Mouse (Mus musculus): ENCODE results near the gene Scamp1. TPM values are rescaled to one million over a fixed set of nuclear protein-coding genes. Genes with fewer than 3 reads are reported as not detected.

The Scamp1 gene
- total RNA-seq, 1 experiment: 15.5 TPM

- Histone ChIP-seq H3K9me3 (ENCODE audit: control insufficient read depth, insufficient read depth, low read depth, low read length) (no peaks in the 10 kb centered on the region), H3K36me3 (ENCODE audit: control insufficient read depth, insufficient read depth, low read length, poor library complexity, severe bottlenecking) (no peaks in the 10 kb centered on the region), H3K9ac (ENCODE audit: insufficient read depth, low read depth, low read length, poor library complexity, severe bottlenecking) (no peak overlapping the region), H3K27ac (ENCODE audit: insufficient read depth, low read depth, low read length, poor library complexity, severe bottlenecking) (no peak overlapping the region), H3K4me3 (ENCODE audit: insufficient read depth in 1 of 2, low read depth in 1 of 2, low read length in 2 of 2, poor library complexity in 1 of 2, severe bottlenecking in 1 of 2) (no peak overlapping the region), H3K4me1 (ENCODE audit: control insufficient read depth in 2 of 2, insufficient read depth in 2 of 2, low read length in 2 of 2, poor library complexity in 1 of 2) (no peaks in the 10 kb centered on the region)
- TF ChIP-seq ZC3H11A (IDR thresholded peaks at IDR 0.05; ENCODE audit: borderline replicate concordance, low read depth, low read length) (no peak), CHD2 (IDR thresholded peaks at IDR 0.05; ENCODE audit: low read depth, low read length) (no peak), HCFC1 (IDR thresholded peaks at IDR 0.05; ENCODE audit: borderline replicate concordance, insufficient read depth, low read length) (no peak), ZNF384 (IDR thresholded peaks at IDR 0.05; ENCODE audit: low read depth, low read length) (no peak), MAFK (IDR thresholded peaks at IDR 0.05; ENCODE audit: insufficient read depth, low read depth, low read length) (no peak)
- no peak for DNase-seq (ENCODE audit: low read depth, low spot score)
- in situ Hi-C loops (cut with MboI; ENCODE audit: low sequenced_read_pairs in 2 of 2, unreplicated experiment in 2 of 2): no loop called here
Measured at GRCm38 (mm10) chr13:94300946-94301538, 15.4 kb upstream of the Scamp1 start.

GRCm38 (mm10) chr13:94300232-94300631, 14.6 kb upstream of the Scamp1 start:
- DNase-seq (ENCODE audit: low read depth, low spot score): no peak
- Histone ChIP-seq H3K9me3 (ENCODE audit: control insufficient read depth, insufficient read depth, low read depth, low read length) (no peaks in the 10 kb centered on the region), H3K27ac (ENCODE audit: insufficient read depth, low read depth, low read length, poor library complexity, severe bottlenecking) (no peak overlapping the region), H3K4me3 (ENCODE audit: insufficient read depth in 1 of 2, low read depth in 1 of 2, low read length in 2 of 2, poor library complexity in 1 of 2, severe bottlenecking in 1 of 2) (no peak overlapping the region), H3K9ac (ENCODE audit: insufficient read depth, low read depth, low read length, poor library complexity, severe bottlenecking) (no peak overlapping the region), H3K36me3 (ENCODE audit: control insufficient read depth, insufficient read depth, low read length, poor library complexity, severe bottlenecking) (no peaks in the 10 kb centered on the region), H3K4me1 (ENCODE audit: control insufficient read depth in 2 of 2, insufficient read depth in 2 of 2, low read length in 2 of 2, poor library complexity in 1 of 2) (no peaks in the 10 kb centered on the region)
- in situ Hi-C loops (cut with MboI; ENCODE audit: low sequenced_read_pairs in 2 of 2, unreplicated experiment in 2 of 2): no loop called here
- TF ChIP-seq ZNF384 (IDR thresholded peaks at IDR 0.05; ENCODE audit: low read depth, low read length): no peak
- no peak for TF ChIP-seq ZC3H11A (IDR thresholded peaks at IDR 0.05; ENCODE audit: borderline replicate concordance, low read depth, low read length)
- no peak for TF ChIP-seq CHD2 (IDR thresholded peaks at IDR 0.05; ENCODE audit: low read depth, low read length)
- TF ChIP-seq HCFC1 (IDR thresholded peaks at IDR 0.05; ENCODE audit: borderline replicate concordance, insufficient read depth, low read length): no peak
- no peak for TF ChIP-seq MAFK (IDR thresholded peaks at IDR 0.05; ENCODE audit: insufficient read depth, low read depth, low read length)

GRCm38 (mm10) chr13:94298401-94298800, 12.7 kb upstream of the Scamp1 start:
- DNase-seq (ENCODE audit: low read depth, low spot score): no peak
- Histone ChIP-seq H3K9ac (ENCODE audit: insufficient read depth, low read depth, low read length, poor library complexity, severe bottlenecking) (no peak overlapping the region), H3K27ac (ENCODE audit: insufficient read depth, low read depth, low read length, poor library complexity, severe bottlenecking) (no peak overlapping the region), H3K4me1 (ENCODE audit: control insufficient read depth in 2 of 2, insufficient read depth in 2 of 2, low read length in 2 of 2, poor library complexity in 1 of 2) (no peaks in the 10 kb centered on the region), H3K9me3 (ENCODE audit: control insufficient read depth, insufficient read depth, low read depth, low read length) (no peaks in the 10 kb centered on the region), H3K4me3 (ENCODE audit: insufficient read depth in 1 of 2, low read depth in 1 of 2, low read length in 2 of 2, poor library complexity in 1 of 2, severe bottlenecking in 1 of 2) (no peak overlapping the region), H3K36me3 (ENCODE audit: control insufficient read depth, insufficient read depth, low read length, poor library complexity, severe bottlenecking) (no peaks in the 10 kb centered on the region)
- in situ Hi-C loops (cut with MboI; ENCODE audit: low sequenced_read_pairs in 2 of 2, unreplicated experiment in 2 of 2): no loop called here
- TF ChIP-seq ZNF384 (IDR thresholded peaks at IDR 0.05; ENCODE audit: low read depth, low read length) (no peak), MAFK (IDR thresholded peaks at IDR 0.05; ENCODE audit: insufficient read depth, low read depth, low read length) (no peak)

- Histone ChIP-seq H3K36me3 (ENCODE audit: control insufficient read depth, insufficient read depth, low read length, poor library complexity, severe bottlenecking) (no peaks in the 10 kb centered on the region), H3K27ac (ENCODE audit: insufficient read depth, low read depth, low read length, poor library complexity, severe bottlenecking) (no peak overlapping the region), H3K9ac (ENCODE audit: insufficient read depth, low read depth, low read length, poor library complexity, severe bottlenecking) (no peak overlapping the region), H3K4me1 (ENCODE audit: control insufficient read depth in 2 of 2, insufficient read depth in 2 of 2, low read length in 2 of 2, poor library complexity in 1 of 2) (no peaks in the 10 kb centered on the region), H3K4me3 (ENCODE audit: insufficient read depth in 1 of 2, low read depth in 1 of 2, low read length in 2 of 2, poor library complexity in 1 of 2, severe bottlenecking in 1 of 2) (no peak overlapping the region), H3K9me3 (ENCODE audit: control insufficient read depth, insufficient read depth, low read depth, low read length) (no peaks in the 10 kb centered on the region)
- DNase-seq (ENCODE audit: low read depth, low spot score): no peak
- no peak for TF ChIP-seq HCFC1 (IDR thresholded peaks at IDR 0.05; ENCODE audit: borderline replicate concordance, insufficient read depth, low read length)
- in situ Hi-C loops (cut with MboI; ENCODE audit: low sequenced_read_pairs in 2 of 2, unreplicated experiment in 2 of 2): no loop called here
Measured at GRCm38 (mm10) chr13:94296371-94296770, 10.7 kb upstream of the Scamp1 start.

- DNase-seq (ENCODE audit: low read depth, low spot score): no peak
- in situ Hi-C loops (cut with MboI; ENCODE audit: low sequenced_read_pairs in 2 of 2, unreplicated experiment in 2 of 2): no loop called here
- Histone ChIP-seq H3K9ac (ENCODE audit: insufficient read depth, low read depth, low read length, poor library complexity, severe bottlenecking) (no peak overlapping the region), H3K36me3 (ENCODE audit: control insufficient read depth, insufficient read depth, low read length, poor library complexity, severe bottlenecking) (no peaks in the 10 kb centered on the region), H3K27ac (ENCODE audit: insufficient read depth, low read depth, low read length, poor library complexity, severe bottlenecking) (no peak overlapping the region), H3K4me3 (ENCODE audit: insufficient read depth in 1 of 2, low read depth in 1 of 2, low read length in 2 of 2, poor library complexity in 1 of 2, severe bottlenecking in 1 of 2) (no peak overlapping the region), H3K9me3 (ENCODE audit: control insufficient read depth, insufficient read depth, low read depth, low read length) (no peaks in the 10 kb centered on the region), H3K4me1 (ENCODE audit: control insufficient read depth in 2 of 2, insufficient read depth in 2 of 2, low read length in 2 of 2, poor library complexity in 1 of 2) (no peaks in the 10 kb centered on the region)
- no peak for TF ChIP-seq MAFK (IDR thresholded peaks at IDR 0.05; ENCODE audit: insufficient read depth, low read depth, low read length)
- no peak for TF ChIP-seq ZNF384 (IDR thresholded peaks at IDR 0.05; ENCODE audit: low read depth, low read length)
- TF ChIP-seq ZC3H11A (IDR thresholded peaks at IDR 0.05; ENCODE audit: borderline replicate concordance, low read depth, low read length): no peak
- TF ChIP-seq CHD2 (IDR thresholded peaks at IDR 0.05; ENCODE audit: low read depth, low read length): no peak
- TF ChIP-seq HCFC1 (IDR thresholded peaks at IDR 0.05; ENCODE audit: borderline replicate concordance, insufficient read depth, low read length): no peak
Measured at GRCm38 (mm10) chr13:94295922-94296321, 10.3 kb upstream of the Scamp1 start.
